Comparison of ENCODE assay signal across 1 mouse cellular context in the genomic region with DNA sequence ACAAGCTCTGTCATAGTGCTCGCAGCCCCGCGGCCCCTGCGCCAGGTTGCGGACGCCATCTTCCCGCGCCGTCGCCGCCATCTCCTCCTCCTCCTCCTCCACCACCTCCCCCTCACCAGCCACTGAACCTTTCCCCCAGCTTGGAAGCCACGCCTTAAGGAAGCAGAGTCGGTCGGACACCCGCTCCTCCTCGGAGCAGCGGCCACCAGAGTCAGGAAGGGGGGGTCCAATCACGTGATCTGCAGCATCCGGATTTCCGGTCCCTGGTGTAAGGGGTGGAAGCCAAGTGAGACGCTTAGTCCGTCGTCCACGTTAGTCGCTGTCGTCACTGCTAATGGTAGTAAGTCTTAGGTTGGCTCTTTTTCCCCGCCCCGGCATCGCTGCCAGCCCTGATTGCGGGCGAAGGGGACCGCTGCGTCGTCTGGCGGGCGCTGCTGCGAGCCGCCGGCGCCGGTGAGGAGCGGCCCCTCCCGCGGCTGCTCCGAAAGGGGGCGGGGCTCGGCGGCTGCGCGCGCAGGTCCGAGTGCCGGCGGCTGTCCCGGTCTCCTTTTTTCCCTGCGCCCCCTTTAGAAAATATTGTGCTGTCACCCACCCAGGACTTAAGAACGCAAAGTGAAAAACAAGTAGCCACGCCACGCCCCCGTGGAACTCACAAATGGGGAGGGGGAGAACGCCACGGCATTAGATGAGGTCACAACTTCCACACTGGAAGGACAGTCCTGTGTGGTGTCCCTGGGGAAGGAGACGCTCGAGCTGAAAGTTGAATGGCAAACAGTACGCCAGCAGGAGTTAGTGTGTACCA.
A peak's percentile ranks its signal among the peaks of the same experiment; 100 is the strongest.
TF ChIP-seq lines count a peak whose summit lies in the region.

Gene Rchy1, minus strand, starts transcription at position 430 of the 802 bp plus-strand sequence.

TF ChIP-seq in MEL, 35 proteins besides CTCF, POLR2A, EP300 and RAD21 (continued from another document):
- peak; percentile 81 for TF ChIP-seq NELFE (IDR thresholded peaks at IDR 0.05; ENCODE audit: low read depth, low read length)
- no peak for TF ChIP-seq TCF12 (IDR thresholded peaks at IDR 0.05; ENCODE audit: low read depth, low read length)
- TF ChIP-seq USF2 (IDR thresholded peaks at IDR 0.05; ENCODE audit: borderline replicate concordance in 1 of 2, insufficient read depth in 1 of 2, low read depth in 1 of 2, low read length in 2 of 2), result peak; percentile 75 to 78
- TF ChIP-seq RCOR1 (IDR thresholded peaks at IDR 0.05; ENCODE audit: low read depth, low read length), result 0 out of 2 replicates have a peak, but pooled peaks have one; percentile 4
- 0 out of 2 replicates have a peak, but pooled peaks have one; percentile 18 for TF ChIP-seq MEF2A (IDR thresholded peaks at IDR 0.05; ENCODE audit: extremely low read depth, insufficient replicate concordance, low read depth, low read length, poor library complexity, severe bottlenecking)
- peak; percentile 62 for TF ChIP-seq POLR2AphosphoS2 (IDR thresholded peaks at IDR 0.05; ENCODE audit: low read length)
- TF ChIP-seq ZKSCAN1 (IDR thresholded peaks at IDR 0.05; ENCODE audit: low read depth, low read length), result no peak
